Mouse (Mus musculus) thymus, adult 2 months (tissue): Measurements from ENCODE around the gene Pus7.

Experiments
- CTCF ChIP-seq: fragments of 200-500 bp; IDR thresholded peaks from 2 replicates; pipeline ENCODE4 v1.5.1; 2012; ENCODE audit warnings: mild to moderate bottlenecking, control low read depth, low read length, moderate library complexity, borderline replicate concordance; ENCODE audit not compliant: control insufficient read depth, poor library complexity, insufficient read depth; ENCODE audit errors: extremely low read depth
- POLR2A ChIP-seq: fragments of 200-500 bp; IDR thresholded peaks from 2 replicates; pipeline ENCODE4 v1.6.1; 2012; ENCODE audit warnings: mild to moderate bottlenecking, low read length, control low read depth, moderate library complexity; ENCODE audit not compliant: control insufficient read depth, poor library complexity, insufficient read depth; ENCODE audit errors: extremely low read depth

GRCm38 (mm10) chr5:23780516-23780915, 3.0 kb downstream of the Pus7 start:
- TF ChIP-seq CTCF (no peak), POLR2A (no peak)
